Mouse (Mus musculus): ENCODE data around the gene Acvrl1.

The Acvrl1 gene

GRCm38 (mm10) chr15:101192260-101192640 lies 63.9 kb downstream of the Acvrl1 start:
- no peak for DNase-seq (ENCODE audit: low spot score)

GRCm38 (mm10) chr15:101192651-101193050 lies 64.3 kb downstream of the Acvrl1 start:
- no peak for DNase-seq (ENCODE audit: low spot score)

- no peak for DNase-seq (ENCODE audit: low spot score)
Observed at GRCm38 (mm10) chr15:101193971-101194370, 65.6 kb downstream of the Acvrl1 start.
